Mouse (Mus musculus) right cerebral cortex, adult 2 months (tissue): Measurements from ENCODE around the gene Gpr83.

Experiments used
- DNase-seq, 2 experiments: peaks; one replicate each; pipeline ENCODE4 v3.0.0; 2021 to 2022; ENCODE audit warnings: low spot score in 2 of 2

Gene Gpr83

DNA sequence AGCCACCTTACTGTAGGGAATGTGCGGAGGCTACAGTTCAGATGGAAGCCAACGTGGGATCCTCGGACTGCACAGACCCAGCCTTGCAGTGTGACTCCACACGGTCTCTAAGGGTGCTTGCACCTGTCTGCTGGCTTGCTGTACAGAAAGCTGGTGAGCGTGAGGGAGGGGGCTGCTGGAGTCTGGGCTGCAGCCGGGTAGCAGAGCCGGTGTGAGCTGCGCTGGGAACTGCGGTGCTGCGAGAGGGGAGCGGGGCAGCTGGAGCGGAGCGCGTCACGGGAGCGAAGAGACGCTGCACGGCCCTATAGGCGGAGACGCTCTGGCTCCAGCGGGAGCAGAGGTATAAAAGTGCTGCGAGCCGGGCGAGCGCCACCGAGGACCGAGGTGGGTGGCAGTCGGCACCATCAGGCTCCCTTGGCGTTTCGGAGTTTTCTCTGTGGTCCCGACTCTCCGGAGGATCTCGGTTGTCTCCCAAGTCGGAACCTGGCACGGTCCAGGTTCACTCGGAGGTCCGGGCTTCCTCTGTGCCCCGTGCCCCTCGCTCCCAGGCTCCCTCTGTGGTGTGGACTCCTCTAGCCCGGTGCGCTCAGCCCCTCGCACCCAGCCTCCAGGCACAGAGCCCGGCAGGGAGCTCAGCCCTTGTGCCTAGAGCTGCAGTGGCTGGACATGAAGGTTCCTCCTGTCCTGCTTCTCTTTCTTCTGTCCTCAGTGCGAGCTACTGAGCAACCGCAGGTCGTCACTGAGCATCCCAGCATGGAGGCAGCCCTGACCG is at the start of gene Gpr83:
Gpr83 (plus strand) TSS at position 343 of the 772 bp plus-strand sequence.
- peak; percentile 66 to 71 for DNase-seq

DNA sequence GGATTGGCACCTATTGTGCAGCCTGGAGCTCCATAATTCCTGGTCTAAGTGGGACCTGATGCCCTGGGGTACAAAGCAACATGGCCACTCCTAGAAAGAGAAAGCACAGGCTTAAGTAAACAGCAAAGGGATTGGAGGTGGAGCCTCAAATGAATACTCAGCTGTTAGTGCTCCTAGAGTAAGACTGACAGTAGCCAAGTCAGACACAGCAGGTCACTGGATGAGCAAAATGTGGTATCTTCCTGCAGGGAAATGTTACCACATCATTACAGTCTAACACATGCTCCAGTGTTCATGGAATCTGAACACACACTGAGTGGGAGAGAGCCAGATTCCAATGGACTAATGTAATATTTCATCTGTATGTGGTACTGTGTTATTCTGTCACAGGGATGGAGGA is 38.6 kb upstream of the Gpr83 start:
- DNase-seq, result no peak

DNA sequence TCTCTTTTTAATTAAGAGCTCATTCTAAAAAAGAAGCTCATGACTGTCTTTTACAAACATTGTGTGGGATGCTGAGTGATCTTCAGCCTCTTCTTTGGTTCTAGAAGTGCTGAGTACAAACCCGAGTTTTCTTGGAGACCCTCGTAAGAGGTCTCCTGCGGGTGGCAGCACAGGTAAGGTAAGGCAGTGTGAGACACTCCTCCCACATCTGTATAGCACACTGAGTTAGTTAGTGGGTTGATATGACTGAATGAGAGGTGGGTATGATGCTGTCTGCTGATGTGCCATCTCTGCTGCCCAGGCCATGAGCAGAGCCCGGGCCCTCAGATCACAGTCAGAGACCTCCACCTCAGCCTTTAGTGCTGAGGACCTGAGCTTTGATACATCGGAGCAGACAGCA is 35.2 kb upstream of the Gpr83 start:
- DNase-seq, result no peak

DNA sequence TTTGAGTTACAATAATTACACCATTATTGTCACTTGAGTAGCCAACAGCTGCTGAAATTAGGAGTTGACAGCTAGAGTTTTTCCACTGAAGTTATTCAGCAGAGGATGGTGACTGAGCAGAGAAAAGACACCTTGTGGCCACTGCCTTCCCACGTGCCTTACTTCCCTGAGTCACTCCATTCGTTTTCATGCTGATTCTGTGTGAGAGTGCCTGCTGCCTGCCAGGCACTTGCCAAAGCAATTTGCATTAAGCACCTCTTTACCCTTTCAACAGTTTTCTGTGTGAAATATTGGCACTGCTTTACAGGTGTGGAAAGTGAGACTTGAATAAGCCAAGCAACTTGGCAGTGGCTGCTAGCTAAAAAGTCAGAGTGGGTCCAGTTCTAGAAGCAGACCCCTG is 32.1 kb upstream of the Gpr83 start:
- DNase-seq, result peak in 1 of 2 experiments; percentile 16

DNA sequence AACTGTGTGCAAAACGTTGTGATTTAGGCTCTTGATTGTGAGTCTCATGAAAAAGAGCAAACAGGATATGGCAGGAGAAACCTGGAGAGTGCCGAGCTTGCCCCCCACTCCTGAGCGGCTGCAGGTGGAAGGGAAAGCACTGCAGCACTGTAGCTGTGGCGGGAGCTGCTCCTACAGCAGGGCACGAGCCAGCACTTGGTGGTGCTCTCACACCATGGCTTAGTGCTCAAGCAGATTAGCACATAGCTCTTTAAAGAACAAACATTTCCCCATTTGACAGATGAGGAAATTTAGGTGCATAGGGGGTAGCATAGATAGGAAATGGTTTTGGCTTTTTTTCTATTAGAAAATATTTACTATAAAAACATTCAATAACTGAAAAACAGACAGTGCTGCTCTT is 28.0 kb upstream of the Gpr83 start:
- no peak for DNase-seq

DNA sequence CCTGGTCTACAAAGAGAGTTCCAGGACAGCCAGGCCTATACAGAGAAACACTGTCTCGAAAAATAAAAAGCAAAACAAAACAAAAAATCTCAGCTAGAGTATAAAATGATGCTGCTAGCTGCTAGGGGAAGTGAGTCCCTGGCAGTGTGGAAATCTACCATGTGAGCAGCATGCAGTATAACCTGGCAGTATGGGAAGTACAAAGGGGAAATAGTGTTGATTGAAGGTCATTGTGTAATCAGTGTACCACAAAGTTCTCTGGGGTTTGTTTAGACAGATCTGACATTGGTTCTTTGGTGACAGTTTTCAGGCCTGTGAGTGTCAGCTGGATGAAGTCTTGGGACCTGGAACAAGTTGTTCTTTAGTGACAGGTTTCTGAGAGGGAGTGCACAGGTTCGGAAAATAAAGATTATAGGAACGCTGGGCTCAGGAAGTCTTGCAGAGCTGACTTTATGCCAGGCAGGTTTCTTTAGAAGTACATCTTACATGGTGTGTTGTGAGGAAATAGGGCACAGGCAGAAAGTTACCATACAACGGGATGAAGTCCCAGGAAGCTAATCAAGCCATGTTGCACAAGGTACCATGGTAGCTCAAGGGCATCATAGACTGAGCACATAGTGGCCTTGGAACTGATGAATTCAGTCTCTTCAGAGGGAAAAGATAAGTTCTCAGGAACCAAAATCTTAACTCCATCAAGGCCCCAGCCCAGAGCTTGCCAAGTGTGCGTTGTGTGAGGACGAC is 24.5 kb upstream of the Gpr83 start:
- DNase-seq, result no peak

DNA sequence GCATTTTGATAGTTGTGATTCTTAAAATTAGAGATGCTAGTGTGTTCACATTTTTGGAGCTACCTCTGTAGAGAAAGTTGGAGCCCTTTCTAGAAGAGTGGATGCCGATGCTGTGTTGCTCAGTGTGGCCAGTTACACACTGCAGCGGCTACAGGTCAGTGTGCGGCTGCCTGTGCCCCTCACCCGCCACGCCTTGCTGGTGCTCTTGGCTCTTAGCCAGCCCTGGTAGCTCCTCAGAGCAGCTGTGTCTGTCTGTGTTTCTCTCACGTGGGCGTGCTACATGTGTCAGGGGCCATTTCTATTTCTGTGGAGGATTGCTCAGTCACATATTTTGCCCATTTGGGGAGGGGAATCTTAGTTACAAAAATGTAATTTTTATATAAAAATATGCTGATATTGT is 20.5 kb upstream of the Gpr83 start:
- peak in 1 of 2 experiments; percentile 26 for DNase-seq

DNA sequence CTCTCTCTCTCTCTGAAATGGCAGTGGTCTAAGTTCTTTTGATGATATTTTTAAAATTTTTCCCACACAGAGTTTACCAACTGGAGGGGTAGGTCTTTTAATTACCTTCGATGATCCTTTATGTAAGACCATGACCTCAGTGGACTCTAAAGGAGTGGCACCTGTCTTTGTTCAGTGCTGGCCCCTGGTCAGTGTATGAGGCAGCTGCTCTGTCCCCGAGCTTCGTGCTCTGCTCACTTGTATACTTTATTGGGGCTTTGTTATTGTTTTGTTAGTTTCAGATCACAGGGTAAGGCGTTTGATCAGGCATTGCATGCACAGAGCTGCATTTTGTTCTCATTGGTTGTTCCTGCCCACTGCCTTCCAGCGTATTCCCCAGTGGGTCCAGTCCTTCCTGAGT is 20.0 kb upstream of the Gpr83 start:
- no peak for DNase-seq

DNA sequence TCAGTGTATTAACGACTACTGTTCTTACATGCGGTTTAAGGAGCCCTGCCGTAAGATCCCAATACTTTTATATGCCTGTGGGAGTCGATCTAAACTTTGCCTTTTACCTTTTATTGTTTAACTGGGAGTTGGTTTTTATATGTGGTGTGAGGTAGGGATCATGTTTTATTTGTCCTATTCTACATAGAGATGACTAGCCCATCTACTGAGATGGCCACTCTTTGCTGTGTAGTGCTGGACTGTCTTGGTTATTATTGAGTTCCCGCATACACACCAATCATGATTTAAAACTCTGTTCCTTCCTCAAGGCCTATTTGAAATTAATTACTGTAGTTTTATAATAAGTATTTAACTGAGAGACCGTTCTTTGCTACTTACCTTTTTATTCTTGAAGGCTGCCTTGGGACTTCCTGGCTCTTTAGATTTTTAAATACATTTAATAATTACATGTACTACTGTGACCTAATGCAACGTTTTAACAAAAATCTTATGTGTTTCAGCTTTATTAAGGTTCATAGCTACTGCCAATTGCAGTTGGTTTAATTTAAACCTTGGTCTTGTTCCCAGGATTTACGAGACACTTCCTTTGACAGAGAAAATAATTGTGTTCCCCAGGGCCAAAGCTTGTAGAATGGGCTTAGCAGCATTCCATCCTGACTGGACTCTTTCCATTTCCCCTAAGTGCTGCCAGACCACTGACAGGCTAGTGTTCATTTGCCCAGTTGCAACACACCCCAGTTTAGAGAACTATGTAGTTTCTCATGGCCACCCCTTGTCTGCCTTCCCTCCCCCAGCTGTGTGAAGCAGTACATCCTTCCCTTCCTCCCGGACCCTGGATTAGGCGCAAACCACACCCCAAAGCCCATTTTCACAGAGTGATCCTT is 17.9 kb upstream of the Gpr83 start:
- no peak for DNase-seq

DNA sequence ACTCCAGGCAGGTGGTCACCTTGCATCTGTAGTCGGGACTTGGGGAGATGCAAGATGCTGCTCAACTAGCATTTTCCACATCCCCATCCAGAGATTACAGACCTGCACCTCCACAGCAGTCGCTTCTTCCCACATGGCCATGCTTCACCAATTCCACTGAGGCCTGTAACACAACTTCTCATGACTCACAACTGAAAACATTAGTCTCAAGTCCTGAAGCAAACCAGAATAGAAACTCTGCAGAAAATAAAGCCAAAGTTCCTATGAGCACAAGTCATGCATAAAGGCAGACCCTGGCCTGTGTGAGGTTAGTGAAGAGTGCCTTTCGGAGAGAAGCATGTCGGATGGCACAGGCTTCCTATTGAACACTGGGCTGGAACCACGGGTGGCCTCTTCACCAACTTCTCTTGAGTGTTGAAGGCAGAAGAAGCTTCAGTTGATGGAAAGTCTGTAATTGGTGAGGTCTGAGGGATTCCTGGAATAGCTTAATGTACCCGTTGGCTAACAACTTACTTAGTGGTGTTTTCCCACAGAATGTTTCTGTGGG is 16.6 kb upstream of the Gpr83 start:
- DNase-seq, result no peak

DNA sequence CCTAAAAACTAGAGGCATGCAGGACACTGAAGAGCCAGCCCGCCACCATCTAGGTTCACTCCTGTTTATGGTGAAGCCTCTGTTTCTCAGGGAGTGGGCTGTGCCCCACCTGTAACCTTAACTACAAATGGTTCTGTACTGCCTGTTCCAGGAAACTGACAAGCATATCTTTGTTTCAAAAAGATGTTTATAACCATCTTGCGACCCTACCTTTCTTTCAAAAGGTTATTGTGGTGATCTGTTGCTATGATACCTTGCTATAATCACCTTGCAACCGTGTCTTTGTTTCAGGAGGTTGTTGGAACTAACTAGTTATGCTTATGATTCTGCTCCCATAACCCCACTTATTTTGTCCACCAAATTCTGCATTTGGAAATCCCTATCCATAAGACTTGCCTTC is 16.1 kb upstream of the Gpr83 start:
- no peak for DNase-seq

DNA sequence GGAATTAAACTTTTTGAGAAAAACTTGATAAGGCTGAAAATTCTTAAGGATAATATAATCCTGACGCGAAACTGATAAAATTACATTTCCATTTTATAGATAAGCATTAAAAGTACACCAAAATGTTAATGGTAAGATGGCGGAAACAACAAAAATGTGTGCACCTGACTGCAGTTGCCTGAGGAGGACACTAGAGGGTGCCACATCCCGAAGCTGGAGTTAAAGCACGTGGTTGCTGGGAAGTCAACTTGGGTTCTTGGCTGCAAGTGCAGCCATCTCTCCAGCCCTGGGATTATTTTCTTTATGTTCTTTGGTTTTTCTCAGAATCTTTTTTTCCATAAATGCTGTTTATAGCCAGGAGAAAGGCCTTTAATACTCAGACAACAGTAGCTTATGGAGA is 13.6 kb upstream of the Gpr83 start:
- no peak for DNase-seq

DNA sequence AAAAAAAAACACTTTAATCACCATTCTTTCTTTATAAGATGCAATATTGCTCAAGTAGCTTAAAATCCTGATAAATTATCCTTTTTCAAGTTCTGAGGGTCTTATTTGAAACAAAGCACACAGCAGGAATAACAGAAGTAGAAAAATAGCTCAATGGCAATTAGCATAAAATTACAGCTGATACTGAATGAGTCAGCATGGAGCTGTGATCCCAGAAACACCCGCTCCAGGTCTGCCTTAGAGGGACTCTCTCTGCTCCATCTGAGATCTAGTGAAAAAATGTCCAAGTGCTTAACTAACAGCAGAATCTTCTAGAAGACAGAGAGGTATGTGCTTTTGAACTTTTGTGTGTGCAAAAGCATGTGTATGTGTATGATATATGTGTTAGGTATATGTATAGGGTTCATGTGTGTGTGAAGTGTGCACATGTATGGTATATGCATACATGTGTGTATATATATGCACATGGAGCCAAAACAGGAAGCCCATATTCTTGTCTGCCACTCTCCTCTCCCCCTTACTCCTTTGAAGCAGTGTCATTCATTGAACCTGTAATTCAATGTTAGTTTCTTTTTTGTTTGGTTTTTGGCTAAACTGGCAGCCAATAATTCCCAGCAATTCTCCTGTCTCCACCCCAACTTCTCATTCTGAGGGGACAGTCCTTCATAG is 11.6 kb upstream of the Gpr83 start:
- DNase-seq, result no peak

DNA sequence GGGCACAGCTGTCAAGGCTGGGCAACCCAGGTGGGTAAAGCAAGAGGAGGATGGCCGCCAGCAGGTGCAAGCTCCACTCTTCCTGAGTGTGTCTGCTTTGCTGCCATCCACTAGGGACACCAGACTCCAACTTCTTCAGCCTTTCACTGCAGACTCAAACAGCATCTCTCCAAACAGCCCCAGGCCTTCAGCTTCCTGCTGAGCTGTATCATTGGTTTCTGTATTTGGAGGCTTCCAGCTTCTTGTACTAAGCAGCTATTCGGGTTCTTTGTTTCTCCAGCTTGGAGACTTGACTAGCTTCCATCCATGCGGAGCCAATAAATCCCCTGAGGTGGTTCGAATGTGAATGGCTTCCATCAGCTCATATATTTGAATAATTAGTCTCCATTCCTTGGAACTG is 5.4 kb upstream of the Gpr83 start:
- DNase-seq, result no peak

DNA sequence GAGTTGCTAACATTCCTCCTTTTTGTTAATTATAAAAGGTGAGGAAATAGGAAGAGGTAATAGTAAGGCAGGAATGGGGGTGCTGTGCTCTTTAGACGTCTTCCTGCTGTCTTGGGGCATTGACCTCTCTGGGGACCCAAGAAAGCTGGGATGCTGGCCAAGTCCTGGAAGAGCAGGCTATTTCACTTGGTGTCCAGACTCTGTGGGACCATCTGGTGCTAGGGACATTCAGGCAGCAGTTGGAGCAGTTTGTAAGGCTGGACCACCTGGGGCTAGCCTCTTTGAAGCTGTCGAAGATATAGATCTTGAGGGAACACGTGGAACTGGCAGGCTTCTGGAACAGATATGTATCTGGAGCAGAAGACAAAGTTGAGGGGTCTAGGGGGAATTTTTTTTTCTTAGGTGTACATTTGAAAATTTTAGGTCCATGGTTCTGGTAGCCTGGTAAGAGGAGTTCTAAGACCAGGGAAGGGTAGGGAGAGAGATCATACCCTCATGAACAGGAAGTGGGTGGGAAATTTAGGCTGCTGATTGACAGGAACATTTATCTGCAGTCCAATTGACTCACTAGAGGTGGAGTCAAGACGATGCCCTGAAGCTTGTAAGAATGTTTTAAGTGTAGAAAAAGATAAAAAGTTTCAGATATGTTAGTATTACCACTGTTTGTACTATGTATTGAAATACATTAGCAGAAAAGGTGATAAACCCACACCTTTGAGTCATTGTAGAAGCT is 2.9 kb upstream of the Gpr83 start:
- no peak for DNase-seq

DNA sequence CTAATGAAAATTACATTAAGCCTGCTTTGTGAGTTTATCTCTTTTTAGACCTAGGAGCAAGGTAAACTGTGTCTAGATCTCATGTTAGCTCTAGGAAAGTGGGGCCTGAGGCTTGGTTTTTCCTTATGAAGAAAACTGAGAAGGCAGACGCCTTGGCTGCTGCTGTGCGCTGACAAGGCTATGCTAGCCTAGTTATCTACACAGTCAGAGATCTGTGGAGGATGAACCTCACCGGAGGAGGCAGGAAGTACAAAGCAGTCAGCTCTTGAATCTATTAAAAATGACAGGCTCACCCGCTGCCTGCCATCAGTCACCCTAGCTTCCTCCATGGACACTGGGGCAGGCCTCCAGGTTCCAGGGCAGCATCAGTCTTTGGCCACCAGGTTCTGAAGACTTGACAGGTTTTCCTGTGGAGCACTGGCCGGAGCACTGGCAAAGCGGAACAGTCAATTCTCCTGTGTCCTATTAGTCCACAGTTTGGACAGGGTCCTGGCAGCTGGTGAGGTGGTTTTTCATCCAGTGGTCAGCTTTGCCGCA is 1.8 kb upstream of the Gpr83 start:
- no peak for DNase-seq

DNA sequence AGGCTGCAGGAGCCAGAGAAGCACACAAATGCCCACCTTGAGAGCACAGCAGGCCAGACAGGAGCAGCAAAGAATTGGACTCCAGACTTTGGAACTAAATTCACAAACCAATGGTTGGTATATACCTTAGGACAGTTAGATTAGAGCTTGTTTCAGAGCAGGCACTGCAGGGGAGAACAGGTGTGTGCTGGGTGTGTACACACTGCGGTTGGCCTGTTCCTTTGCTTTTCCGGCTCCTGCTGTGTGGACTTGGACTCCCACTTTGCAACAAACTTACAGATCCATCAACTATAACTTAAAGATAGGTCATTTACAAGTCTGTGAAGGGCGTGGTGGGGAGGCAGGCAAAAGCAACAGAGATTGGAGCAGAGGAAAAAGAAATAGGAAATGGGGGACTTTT is 1.2 kb upstream of the Gpr83 start:
- no peak for DNase-seq

DNA sequence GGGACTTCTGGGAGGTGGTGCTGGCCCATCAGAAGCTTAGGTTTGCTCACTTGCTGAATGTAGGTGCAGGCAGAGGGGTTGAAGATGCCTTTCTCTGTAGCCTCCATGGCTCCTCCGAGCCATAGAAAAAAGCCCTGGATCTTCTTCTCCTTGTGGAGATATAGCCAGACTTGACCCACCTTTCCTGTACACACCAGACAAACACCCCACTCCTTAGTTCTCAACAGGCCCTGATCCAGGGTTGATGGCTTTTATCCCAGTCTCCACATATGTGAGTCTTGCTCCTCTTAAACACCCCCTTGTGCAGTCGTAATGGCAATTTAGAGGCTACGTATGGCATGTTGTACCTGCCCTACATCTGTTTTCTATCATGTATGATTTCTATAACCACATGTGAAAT is 3.1 kb downstream of the Gpr83 start:
- no peak for DNase-seq

DNA sequence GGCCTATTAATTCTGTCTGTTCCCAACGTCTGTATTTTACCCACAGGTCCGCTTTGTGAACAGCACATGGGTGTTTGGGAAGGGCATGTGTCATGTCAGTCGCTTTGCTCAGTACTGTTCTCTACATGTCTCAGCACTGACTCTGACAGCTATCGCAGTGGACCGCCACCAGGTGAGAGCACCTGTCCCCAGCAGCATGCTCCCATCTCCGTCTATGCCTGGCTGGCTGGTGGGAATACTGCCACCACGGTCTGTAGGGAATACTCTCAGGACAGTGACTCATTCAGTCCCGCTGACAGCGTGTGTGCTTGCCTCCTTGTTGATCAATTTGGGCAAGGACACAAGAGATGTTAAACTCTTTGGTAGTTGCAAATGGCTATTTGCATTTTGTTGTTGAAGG is 4.7 kb downstream of the Gpr83 start:
- no peak for DNase-seq

DNA sequence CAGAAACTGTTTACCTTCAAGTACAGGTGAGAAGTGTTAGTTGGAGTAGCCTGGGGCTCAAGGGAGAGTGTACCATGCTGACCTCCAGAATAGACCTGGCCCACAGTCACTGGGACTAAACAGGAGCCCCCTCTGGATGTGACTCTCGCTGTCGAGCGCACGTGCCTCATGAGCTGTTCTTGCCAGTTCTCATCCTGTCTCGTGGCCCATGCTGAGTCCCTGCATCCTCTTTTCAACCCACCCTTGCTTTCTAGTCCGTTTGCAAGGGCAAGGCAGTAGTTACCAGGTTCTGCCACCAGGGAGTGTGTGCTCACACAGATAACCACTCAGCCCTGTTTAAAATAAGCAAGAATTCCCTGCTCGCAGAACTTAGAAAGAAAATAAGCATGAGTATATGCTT is 6.9 kb downstream of the Gpr83 start:
- peak; percentile 69 to 79 for DNase-seq

DNA sequence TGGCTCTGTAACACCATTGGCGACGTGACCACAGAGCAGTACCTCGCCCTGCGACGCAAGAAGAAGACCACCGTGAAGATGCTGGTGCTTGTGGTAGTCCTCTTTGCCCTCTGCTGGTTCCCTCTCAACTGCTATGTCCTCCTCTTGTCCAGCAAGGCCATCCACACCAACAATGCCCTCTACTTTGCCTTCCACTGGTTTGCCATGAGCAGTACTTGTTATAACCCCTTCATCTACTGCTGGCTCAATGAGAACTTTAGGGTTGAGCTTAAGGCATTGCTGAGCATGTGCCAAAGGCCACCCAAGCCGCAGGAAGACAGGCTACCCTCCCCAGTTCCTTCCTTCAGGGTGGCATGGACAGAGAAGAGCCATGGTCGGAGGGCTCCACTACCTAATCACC is 8.3 kb downstream of the Gpr83 start:
- no peak for DNase-seq
